Mouse (Mus musculus) G1E (cell line): ENCODE data around the gene Sdc4.

Experiments used
- CTCF ChIP-seq: IDR thresholded peaks from 2 replicates; pipeline ENCODE4 v1.5.1; 2012; ENCODE audit warnings: low read depth, low read length, inconsistent platforms, mixed read lengths
- GATA1 ChIP-seq: IDR thresholded peaks from 2 replicates; pipeline ENCODE4 v1.6.1; 2012; ENCODE audit warnings: borderline replicate concordance, low read length, inconsistent platforms, mixed read lengths
- TAL1 ChIP-seq: conservative IDR thresholded peaks from 2 replicates; pipeline ENCODE4 v1.6.1; 2012; ENCODE audit warnings: low read depth, low read length, inconsistent platforms, mixed read lengths

GRCm38 (mm10) chr2:164421306-164421705, 22.4 kb downstream of the Sdc4 start:
- TF ChIP-seq CTCF (no peak), TAL1 (no peak), GATA1 (no peak)
